Comparison of ENCODE assay signal across 10 mouse cellular contexts in genomic region chr3:65905281-65906169, GRCm38 (mm10). TPM values are rescaled to one million over a fixed set of nuclear protein-coding genes. Genes with fewer than 3 reads are reported as not detected.
DNase-seq lines count a peak whose midpoint lies in the region; ATAC-seq and TF ChIP-seq lines count a peak whose summit lies in the region.
"Had no signal": no experiment of that assay in that cellular context is flagged by ENCODE, and none has a peak within 500 bp of the region (broad histone marks: within the 10 kb centered on the region; RNA-seq: fewer than 3 reads in every experiment).

No protein-coding gene starts in this region.

- no peaks in the 10 kb centered on the region for H3K36me3 ChIP-seq in neural tube, embryonic 13.5 days
- H3K36me3 ChIP-seq in forebrain, postnatal 0 days (ENCODE audit: insufficient read depth) = no peaks in the 10 kb centered on the region
- H3K36me3 ChIP-seq in hindbrain, embryonic 16.5 days (ENCODE audit: control insufficient read depth, insufficient read depth, low read length) = no peaks in the 10 kb centered on the region

- 52% methylated on average over 7 of the region's 7 CpGs for WGBS in neural tube, embryonic 13.5 days
- WGBS in forebrain, postnatal 0 days = 37% methylated on average over 7 of the region's 7 CpGs
- WGBS in hindbrain, embryonic 16.5 days = 41% methylated on average over 7 of the region's 7 CpGs
- 32% methylated on average over 7 of the region's 7 CpGs for WGBS in olfactory bulb, adult 2 months

- H3K9me3 ChIP-seq in neural tube, embryonic 13.5 days = no peaks in the 10 kb centered on the region
- H3K9me3 ChIP-seq in forebrain, postnatal 0 days (ENCODE audit: low read length) = no peaks in the 10 kb centered on the region
- no peaks in the 10 kb centered on the region for H3K9me3 ChIP-seq in hindbrain, embryonic 16.5 days (ENCODE audit: control insufficient read depth, low read length)

- H3K4me3 ChIP-seq in neural tube, embryonic 13.5 days = no peak overlapping the region
- no peak overlapping the region for H3K4me3 ChIP-seq in forebrain, postnatal 0 days (ENCODE audit: low read depth, low read length)
- no peak overlapping the region for H3K4me3 ChIP-seq in hindbrain, embryonic 16.5 days (ENCODE audit: low read length)
- no peak overlapping the region for H3K4me3 ChIP-seq in olfactory bulb, adult 2 months (ENCODE audit: insufficient read depth, low read depth, low read length)

- H3K9ac ChIP-seq in neural tube, embryonic 13.5 days = no peak overlapping the region
- H3K9ac ChIP-seq in forebrain, postnatal 0 days = no peak overlapping the region
- no peak overlapping the region for H3K9ac ChIP-seq in hindbrain, embryonic 16.5 days (ENCODE audit: low read depth, low read length)
- H3K9ac ChIP-seq: liver, embryonic 14.5 days had no signal

- H3K4me1 ChIP-seq in neural tube, embryonic 13.5 days (replicated peaks) = no peaks in the 10 kb centered on the region
- no peaks in the 10 kb centered on the region for H3K4me1 ChIP-seq in forebrain, postnatal 0 days (ENCODE audit: insufficient read depth)
- H3K4me1 ChIP-seq in hindbrain, embryonic 16.5 days (ENCODE audit: control insufficient read depth, insufficient read depth, low read depth, low read length) = no peaks in the 10 kb centered on the region
- peaks cover 7% of the 10 kb centered on the region; the same call in 1 of the 2 replicates for H3K4me1 ChIP-seq in olfactory bulb, adult 2 months (ENCODE audit: control insufficient read depth, insufficient read depth, low read length)

- no peak for DNase-seq in neural tube, embryonic 10.5 days (ENCODE audit: extremely low spot score, low spot score)
- DNase-seq in forebrain, postnatal 0 days = peak; percentile 14
- DNase-seq in embryo, embryonic 9.5 days (ENCODE audit: extremely low spot score) = no peak
- no peak for DNase-seq in cerebellum, adult 9-11 months
- DNase-seq in natural killer cell, adult 2 months (ENCODE audit: low spot score in 2 of 2) = no peak
- DNase-seq: spleen, adult 18-20 months had no signal

- H3K4me2 ChIP-seq in neural tube, embryonic 13.5 days = no peak overlapping the region
- no peak overlapping the region for H3K4me2 ChIP-seq in forebrain, postnatal 0 days (ENCODE audit: low read depth)
- no peak overlapping the region for H3K4me2 ChIP-seq in hindbrain, embryonic 16.5 days (ENCODE audit: low read length)

- no peak for TF ChIP-seq CTCF in forebrain, postnatal 0 days (IDR thresholded peaks at IDR 0.05; ENCODE audit: low read depth)
- TF ChIP-seq CTCF in olfactory bulb, adult 2 months (IDR thresholded peaks at IDR 0.05; ENCODE audit: insufficient read depth, low read depth, low read length) = no peak

- ATAC-seq in neural tube, embryonic 13.5 days (ENCODE audit: low read depth) = no peak
- ATAC-seq in forebrain, postnatal 0 days = peak; percentile 85
- ATAC-seq in hindbrain, embryonic 16.5 days = peak; percentile 80

- no peaks in the 10 kb centered on the region for H3K27me3 ChIP-seq in neural tube, embryonic 13.5 days
- no peaks in the 10 kb centered on the region for H3K27me3 ChIP-seq in forebrain, postnatal 0 days (ENCODE audit: insufficient read depth, low read length)
- no peaks in the 10 kb centered on the region for H3K27me3 ChIP-seq in hindbrain, embryonic 16.5 days (replicated peaks; ENCODE audit: control insufficient read depth, insufficient read depth, low read length)

- TF ChIP-seq POLR2A in olfactory bulb, adult 2 months (IDR thresholded peaks at IDR 0.05; ENCODE audit: insufficient read depth, low read depth, low read length) = no peak

- peak overlapping the region; percentile 18; the same call in 1 of the 2 replicates for H3K27ac ChIP-seq in neural tube, embryonic 13.5 days (replicated peaks)
- no peak overlapping the region; the same call in none of the 2 replicates for H3K27ac ChIP-seq in forebrain, postnatal 0 days (ENCODE audit: low read depth, low read length)
- H3K27ac ChIP-seq in hindbrain, embryonic 16.5 days (ENCODE audit: low read depth, low read length) = no peak overlapping the region
- peak overlapping the region; percentile 44; the same call in 1 of the 2 replicates for H3K27ac ChIP-seq in olfactory bulb, adult 2 months (ENCODE audit: insufficient read depth, low read depth, low read length)
- H3K27ac ChIP-seq: liver, embryonic 14.5 days had no signal

RNA-seq across cellular contexts. Expression of gene Ccnl1, which starts 52.5 kb away (rescaled TPM):
- polyA plus RNA-seq in neural tube, embryonic 13.5 days (2015; fragmentation: Nextera tagmentation; extraction: Ambion mirVana) = 75.1 and 83.6 TPM in 2 replicates
- 54.1 and 57.0 TPM in 2 replicates for total RNA-seq in forebrain, postnatal 0 days (2014; rRNA removed)
- 51.5 and 53.1 TPM in 2 replicates for polyA plus RNA-seq in forebrain, postnatal 0 days (2015; fragmentation: Nextera tagmentation; extraction: Ambion mirVana)
- polyA plus RNA-seq in hindbrain, embryonic 16.5 days (2015; fragmentation: Nextera tagmentation; extraction: Ambion mirVana) = 53.2 and 60.5 TPM in 2 replicates
- polyA plus RNA-seq in olfactory bulb, adult 2 months (2012; ENCODE audit: insufficient read depth, insufficient read length, low replicate concordance, missing spikeins) = 295 TPM in 1 of 2 replicates, not detected in the other

Comparison
In these comparisons a context has a peak if more than half of its experiments do, and no peak if none do; other contexts are left out.
1. H3K27ac ChIP-seq: peak in neural tube, embryonic 13.5 days (single experiment) and olfactory bulb, adult 2 months (single experiment); none in forebrain, postnatal 0 days (single experiment) and hindbrain, embryonic 16.5 days (single experiment).